Mouse (Mus musculus) right cerebral cortex, postnatal 10 days (tissue): ENCODE measurements around the gene Slc35a3.

Experiments used
- DNase-seq, 2 experiments: peaks; one replicate each; pipeline ENCODE4 v3.0.0; 2021; ENCODE audit warnings: low spot score in 2 of 2

The Slc35a3 gene

GRCm38 (mm10) chr3:116638572-116638971 lies 74.1 kb downstream of the Slc35a3 start:
- DNase-seq = no peak

DNA sequence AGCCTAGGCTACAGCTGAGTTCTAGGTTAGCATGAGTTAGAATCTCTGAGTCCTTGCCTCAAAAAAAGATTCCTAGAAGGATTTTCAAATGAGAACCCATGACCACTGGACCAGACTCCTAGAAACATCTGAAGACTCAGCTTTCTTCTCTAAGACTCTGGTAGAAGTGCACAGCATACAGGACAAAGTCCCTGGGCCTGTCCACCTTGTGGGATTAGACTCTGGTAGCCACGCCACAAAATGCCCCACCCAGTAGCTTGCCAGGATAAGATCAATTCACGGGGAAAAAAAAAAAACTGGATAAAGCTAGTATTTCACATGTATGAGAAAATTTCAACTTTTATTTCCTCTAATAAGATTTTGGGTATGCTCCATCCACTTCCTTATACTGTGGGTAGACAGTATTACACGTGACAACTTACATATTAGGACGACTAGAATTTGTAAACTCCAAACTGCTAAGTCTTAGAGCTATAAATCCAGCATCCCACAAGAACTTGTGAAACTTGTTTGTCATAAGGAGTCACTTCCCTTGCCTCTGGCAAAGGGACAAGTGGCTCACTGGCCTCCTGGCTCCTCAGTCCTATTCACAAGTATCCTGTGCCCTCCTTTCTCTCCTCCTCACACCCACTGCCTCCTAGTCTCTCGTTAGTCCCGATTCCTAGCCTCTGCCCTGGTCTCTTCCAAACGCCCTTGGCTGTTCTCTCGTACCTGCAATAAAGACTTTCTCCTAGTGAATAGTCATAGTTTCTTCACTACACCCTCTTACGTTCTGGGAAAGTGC lies 74.7 kb downstream of the Slc35a3 start:
- DNase-seq = no peak

- DNase-seq = no peak
These were observed 76.8 kb downstream of the Slc35a3 start for GRCm38 (mm10) chr3:116635799-116636198.

DNA sequence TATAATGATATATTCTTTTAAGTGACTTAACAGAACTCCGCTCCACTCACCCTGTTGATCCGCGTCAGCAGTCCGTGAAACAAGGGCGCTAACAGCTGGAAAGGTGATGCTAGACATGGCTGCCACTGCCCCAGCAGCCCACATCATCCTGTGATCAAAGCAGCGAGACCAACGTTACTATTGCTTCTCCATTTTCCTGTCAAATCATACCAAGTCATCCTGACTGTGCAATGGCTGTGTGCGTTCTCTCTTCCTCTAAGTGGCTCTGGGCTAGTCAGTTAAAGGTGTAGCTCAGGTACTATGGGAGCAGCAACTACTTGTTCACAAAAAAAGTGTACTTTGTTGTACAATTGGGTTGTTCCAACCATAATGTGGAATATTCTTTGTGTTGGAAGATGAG lies 77.8 kb downstream of the Slc35a3 start:
- DNase-seq = no peak

- DNase-seq = no peak
These were observed 78.5 kb downstream of the Slc35a3 start for GRCm38 (mm10) chr3:116634091-116634490.

DNA sequence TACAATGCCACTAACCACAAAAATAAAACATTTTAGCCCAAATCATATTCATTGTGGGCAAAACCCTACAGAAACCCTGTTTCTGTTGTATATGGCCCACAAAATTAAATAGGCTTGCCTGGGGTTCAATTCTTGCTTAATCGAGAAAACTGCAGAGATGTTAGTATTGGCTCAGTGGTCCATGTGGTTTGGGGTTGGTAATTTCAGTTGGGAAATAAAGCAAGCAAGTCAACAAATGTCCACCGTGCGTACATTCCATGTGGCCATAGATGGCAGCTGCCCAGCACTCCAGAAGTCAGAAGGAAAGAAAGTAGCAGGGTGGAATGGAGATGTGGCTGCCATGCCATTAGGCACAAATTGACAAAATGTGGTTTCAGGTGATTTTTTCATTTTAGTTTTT lies 79.7 kb downstream of the Slc35a3 start:
- no peak for DNase-seq

DNA sequence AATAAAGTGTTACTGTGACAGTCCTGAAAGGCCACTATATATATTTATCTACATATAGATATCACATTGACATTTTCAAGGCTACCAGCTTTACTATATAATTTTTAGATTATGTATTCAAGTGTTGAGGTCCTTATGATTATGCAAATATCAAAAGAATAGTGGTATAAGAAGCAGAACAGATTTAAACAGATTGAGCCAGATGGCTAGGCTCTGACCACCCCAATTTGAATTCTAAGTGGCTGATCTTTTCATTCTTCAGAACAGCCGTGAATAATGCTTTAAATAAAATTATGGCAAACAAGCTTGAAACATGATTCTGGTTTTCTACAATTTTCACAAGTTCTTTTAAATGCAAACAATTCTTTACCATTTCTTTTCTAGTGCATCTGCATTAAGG lies 81.2 kb downstream of the Slc35a3 start:
- no peak for DNase-seq

DNA sequence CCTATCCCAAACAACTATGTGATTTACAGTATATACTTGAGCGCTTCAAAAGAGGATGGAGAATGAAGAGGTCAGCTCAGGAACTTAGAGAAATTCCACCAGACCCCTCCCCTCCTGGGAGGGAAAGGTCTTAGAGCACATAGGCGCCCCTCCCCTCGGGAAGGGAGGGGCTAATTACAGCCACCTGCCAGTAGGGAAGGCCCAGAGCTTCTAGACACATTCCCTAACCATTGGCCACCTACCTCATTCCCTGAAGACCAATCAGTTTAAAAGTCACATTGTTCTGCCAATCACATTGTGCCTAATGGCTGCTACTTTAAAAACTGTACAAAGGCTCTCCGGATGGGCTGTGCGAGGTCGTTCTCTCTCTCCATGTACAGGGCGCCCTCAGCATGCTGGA lies 90.0 kb downstream of the Slc35a3 start:
- DNase-seq = no peak

GRCm38 (mm10) chr3:116620636-116621370 lies 91.8 kb downstream of the Slc35a3 start:
- DNase-seq = no peak
